Mouse (Mus musculus) hindlimb bud, embryonic 11.5 days (tissue): ENCODE data around the gene Ntrk3.

Source experiments
- DNase-seq: peaks from one replicate; pipeline ENCODE4 v3.0.0-alpha.2; 2012; ENCODE audit warnings: low read depth, low spot score; ENCODE audit errors: extremely low spot score

The Ntrk3 gene

GRCm38 (mm10) chr7:78528008-78528407 is 209.8 kb downstream of the Ntrk3 start:
- no peak for DNase-seq

GRCm38 (mm10) chr7:78527564-78527963 is 210.2 kb downstream of the Ntrk3 start:
- no peak for DNase-seq

GRCm38 (mm10) chr7:78520243-78520927 is 217.4 kb downstream of the Ntrk3 start:
- DNase-seq = no peak

DNA sequence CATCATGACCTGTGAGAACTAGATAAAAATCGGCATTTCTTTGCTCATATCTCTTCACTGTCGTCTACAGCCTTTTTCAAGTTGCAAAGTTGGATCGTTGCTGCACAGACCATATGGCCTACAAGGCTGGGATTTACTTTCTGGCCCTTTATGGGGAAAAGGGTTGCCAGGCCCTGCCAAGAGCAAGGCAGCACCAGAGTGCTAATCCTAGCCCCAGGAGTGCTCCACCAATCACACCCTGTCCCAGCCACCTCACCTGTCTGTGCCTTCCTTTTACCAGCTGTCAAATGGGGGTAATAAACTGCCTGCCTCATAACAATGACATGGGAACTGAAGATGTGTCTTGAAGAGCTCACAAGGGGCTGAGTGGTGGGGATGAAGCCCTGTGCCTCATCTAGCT is 218.1 kb downstream of the Ntrk3 start:
- no peak for DNase-seq

GRCm38 (mm10) chr7:78518760-78519363 is 218.9 kb downstream of the Ntrk3 start:
- DNase-seq = no peak

DNA sequence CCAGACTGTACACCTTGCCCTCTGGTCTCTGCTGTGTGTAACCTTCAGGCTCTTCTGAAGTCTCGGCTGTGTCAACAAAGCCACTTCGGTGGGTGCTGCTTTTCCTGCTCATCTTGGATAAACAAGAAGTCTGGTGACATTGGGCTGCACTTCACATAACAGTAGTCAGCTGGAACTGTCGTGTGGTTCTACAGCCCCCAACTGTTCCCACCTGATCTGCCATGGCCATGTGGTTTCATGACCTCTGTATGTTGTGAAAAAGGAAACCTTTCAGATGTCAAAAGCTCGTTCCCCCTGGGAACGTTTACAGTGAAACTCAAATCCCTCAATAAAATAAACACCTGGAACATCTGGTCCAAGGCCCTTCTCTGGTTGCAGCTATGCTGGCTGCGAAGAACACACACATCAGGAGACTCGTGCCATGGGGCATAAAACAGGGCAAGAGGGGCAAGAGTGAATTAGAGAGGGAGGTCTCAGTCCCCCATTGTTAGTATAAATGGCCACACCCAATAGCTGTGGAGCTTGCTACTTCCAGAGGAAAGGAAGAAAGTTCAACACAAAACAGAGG is 222.7 kb downstream of the Ntrk3 start:
- DNase-seq = no peak

DNA sequence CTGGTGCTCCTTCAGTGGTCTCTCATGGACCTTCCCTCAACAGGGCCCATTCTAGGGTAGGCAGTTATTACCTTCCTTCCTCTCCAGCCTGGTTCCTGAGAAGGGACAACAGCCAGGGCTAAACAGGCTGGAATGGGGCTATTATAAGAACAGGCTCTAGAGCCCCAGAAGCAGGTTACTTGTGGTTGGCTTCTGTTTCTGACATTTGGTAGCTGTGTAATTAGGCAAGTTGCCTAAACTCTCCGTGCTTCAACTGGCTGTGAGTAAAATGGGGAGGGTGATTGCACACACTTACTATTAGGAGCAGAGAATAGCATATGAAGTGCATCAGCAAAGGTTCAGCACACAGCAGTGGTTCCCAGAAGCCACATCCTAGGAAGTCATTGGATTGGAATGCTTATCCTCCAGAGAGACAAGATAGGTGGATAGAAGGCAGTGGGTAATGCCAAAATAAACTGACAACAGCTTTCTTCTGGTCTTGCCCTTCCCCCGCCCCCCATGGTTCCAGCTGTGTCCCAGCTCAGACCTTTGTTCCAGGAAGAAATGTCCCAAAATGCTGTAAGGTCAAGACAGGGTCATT is 230.7 kb downstream of the Ntrk3 start:
- DNase-seq = no peak

- DNase-seq = no peak
Measured at GRCm38 (mm10) chr7:78500863-78501262, 236.9 kb downstream of the Ntrk3 start.

GRCm38 (mm10) chr7:78499970-78500369 is 237.8 kb downstream of the Ntrk3 start:
- DNase-seq = no peak

DNA sequence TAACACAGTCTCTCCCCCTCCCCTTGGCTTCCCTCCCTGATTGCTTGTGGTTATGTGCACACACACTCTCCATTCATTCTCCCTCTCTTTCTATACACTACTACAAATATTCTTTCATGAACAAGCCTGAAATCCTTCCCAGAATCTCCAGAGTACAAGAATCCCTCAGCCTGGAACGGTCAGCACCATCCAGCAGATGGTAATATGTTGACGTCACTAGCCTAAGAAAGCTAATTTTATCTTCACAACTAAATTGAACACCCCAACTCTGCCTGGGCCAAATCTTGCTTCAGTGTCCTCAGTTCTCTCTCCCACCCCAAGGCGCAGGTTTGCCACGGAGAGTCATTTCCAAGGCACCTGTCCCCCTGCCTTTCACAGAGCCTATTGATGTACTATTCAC is 239.5 kb downstream of the Ntrk3 start:
- no peak for DNase-seq

- no peak for DNase-seq
Measured at GRCm38 (mm10) chr7:78497819-78498218, 240.0 kb downstream of the Ntrk3 start.

- DNase-seq = no peak
Measured at GRCm38 (mm10) chr7:78493591-78493990, 244.2 kb downstream of the Ntrk3 start.

DNA sequence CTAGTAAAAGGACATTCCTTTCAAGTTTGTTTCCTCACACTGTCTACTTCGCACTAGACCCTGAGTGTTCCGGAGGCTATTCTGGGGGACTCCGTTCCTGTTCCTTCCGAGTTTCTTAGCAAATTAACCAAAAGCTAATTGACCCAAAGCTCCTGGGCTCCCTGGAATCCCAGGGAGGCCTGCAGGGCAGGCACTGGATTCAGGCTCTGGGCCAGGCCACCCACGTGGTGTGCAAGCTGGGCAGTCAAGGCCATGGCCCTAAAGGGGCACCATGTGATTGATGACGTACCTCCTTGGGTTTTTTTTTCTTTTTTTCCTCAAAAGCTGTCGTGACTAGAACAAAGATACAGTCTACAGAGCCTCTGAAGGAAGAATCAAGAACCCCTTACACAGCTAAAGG is 246.6 kb downstream of the Ntrk3 start:
- no peak for DNase-seq

- DNase-seq = no peak
Measured at GRCm38 (mm10) chr7:78484290-78484689, 253.5 kb downstream of the Ntrk3 start.

DNA sequence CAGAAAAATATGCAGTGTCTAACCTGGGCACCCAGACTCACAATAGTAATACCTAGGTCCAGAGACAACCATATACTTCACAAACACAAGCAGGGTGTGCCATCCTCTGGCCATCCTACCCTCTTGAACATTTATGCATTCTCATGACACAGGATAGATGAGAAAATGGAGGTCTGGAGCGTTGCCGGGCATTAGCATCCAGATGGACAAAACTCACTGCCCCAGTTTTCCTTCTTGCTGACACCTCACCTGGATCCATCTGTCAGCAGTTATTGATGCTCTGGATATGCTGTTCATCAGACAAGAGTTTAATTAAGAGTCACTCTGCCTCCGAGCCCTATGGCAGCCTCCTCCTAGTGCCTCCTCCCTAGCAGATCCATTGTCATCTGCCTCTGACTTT is 254.1 kb downstream of the Ntrk3 start:
- no peak for DNase-seq

- DNase-seq = no peak
Measured at GRCm38 (mm10) chr7:78483061-78483460, 254.8 kb downstream of the Ntrk3 start.

GRCm38 (mm10) chr7:78478881-78479280 is 258.9 kb downstream of the Ntrk3 start:
- DNase-seq = no peak

- no peak for DNase-seq
Measured at GRCm38 (mm10) chr7:78471755-78472154, 266.1 kb downstream of the Ntrk3 start.

DNA sequence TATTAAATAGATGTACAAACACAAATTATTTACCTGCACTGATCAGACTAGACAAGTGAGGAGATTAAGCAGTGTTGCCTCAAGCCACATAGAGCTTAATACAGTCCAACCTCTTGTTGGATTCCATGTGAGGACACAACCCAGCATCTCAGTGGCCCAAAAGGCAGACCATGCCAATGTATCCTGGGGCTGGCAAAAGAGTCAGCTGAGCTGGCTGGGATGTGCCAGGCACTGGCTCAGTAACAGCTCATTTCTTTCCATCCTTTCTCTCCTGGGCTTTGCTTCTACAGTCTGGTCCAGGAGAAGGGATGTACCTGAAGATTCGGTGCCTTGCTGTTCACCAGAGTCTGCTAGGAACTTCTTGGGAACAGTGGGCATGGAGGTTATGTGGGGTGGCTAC is 266.5 kb downstream of the Ntrk3 start:
- DNase-seq = no peak

- no peak for DNase-seq
Measured at GRCm38 (mm10) chr7:78462605-78463004, 275.2 kb downstream of the Ntrk3 start.

- DNase-seq = no peak
Measured at GRCm38 (mm10) chr7:78459021-78459420, 278.8 kb downstream of the Ntrk3 start.

DNA sequence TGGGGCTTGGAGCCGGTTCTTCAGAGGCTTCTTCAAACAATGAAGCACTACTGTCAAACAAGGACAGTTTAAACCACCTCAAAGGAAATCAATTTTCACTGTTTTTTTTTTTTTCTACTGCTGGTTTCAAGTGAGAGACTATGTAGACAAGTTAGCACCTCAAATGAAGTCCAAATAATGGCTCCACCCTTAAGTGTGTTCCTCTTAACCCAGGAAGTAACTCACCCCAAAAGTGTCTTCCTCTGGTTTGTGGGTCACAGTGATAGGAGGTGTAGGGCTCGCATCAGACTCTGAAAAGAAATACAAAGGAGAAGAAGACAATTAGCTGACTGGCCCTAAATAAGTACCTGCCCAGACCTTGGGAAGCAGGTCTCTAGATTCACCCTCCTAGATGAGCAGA is 286.1 kb downstream of the Ntrk3 start:
- no peak for DNase-seq
